Mouse (Mus musculus) midbrain, postnatal 0 days (tissue): Measurements from ENCODE around the gene Adamts17. TPM values are rescaled to one million over a fixed set of nuclear protein-coding genes. Genes with fewer than 3 reads are reported as not detected.

Source experiments
- ATAC-seq: fragments of 200-750 bp; cut with Nextera tagmentation; 2 replicates; pipeline ENCODE4 v1.8.0; 2017; ENCODE audit warnings: moderate number of reproducible peaks, mild to moderate bottlenecking, moderate TSS enrichment, moderate library complexity; ENCODE audit not compliant: low FRiP score
- DNase-seq: peaks from one replicate; pipeline ENCODE4 v3.0.0-alpha.2; 2015; ENCODE audit warnings: low spot score
- H3K27ac ChIP-seq: fragments of 300-500 bp; sonication (generic); 2 replicates; pipeline ENCODE4 v1.5.1; 2014; ENCODE audit warnings: low read depth, mild to moderate bottlenecking, low read length, mixed read lengths
- H3K27me3 ChIP-seq: fragments of 300-500 bp; sonication (generic); 2 replicates; pipeline ENCODE4 v1.6.1; 2014; ENCODE audit warnings: low read length, control low read depth, mixed read lengths; ENCODE audit not compliant: insufficient read depth
- H3K36me3 ChIP-seq: fragments of 300-500 bp; sonication (generic); 2 replicates; pipeline ENCODE4 v1.6.1; 2014; ENCODE audit warnings: low read length, control low read depth, mixed read lengths; ENCODE audit not compliant: insufficient read depth
- H3K4me1 ChIP-seq: fragments of 300-500 bp; sonication (generic); 2 replicates; pipeline ENCODE4 v1.6.1; 2014; ENCODE audit warnings: mild to moderate bottlenecking, control low read depth, antibody characterized with exemption, low read length, mixed read lengths; ENCODE audit not compliant: insufficient read depth
- H3K4me2 ChIP-seq: fragments of 300-500 bp; sonication (generic); 2 replicates; pipeline ENCODE4 v1.6.1; 2014; ENCODE audit warnings: low read depth, mild to moderate bottlenecking, low read length, mixed read lengths; ENCODE audit not compliant: poor library complexity, severe bottlenecking
- H3K4me3 ChIP-seq: fragments of 300-500 bp; sonication (generic); 2 replicates; pipeline ENCODE4 v1.5.1; 2014; ENCODE audit warnings: low read depth, mild to moderate bottlenecking, low read length, moderate library complexity
- H3K9ac ChIP-seq: fragments of 300-500 bp; sonication (generic); replicated peaks from 2 replicates; pipeline ENCODE4 v1.6.1; 2014; ENCODE audit warnings: mild to moderate bottlenecking, low read length, moderate library complexity, mixed read lengths; ENCODE audit not compliant: poor library complexity, severe bottlenecking
- H3K9me3 ChIP-seq: fragments of 300-500 bp; sonication (generic); 2 replicates; pipeline ENCODE4 v1.6.1; 2016; ENCODE audit warnings: low read length, control low read depth
- CTCF ChIP-seq: IDR thresholded peaks from 2 replicates; pipeline ENCODE4 v1.5.1; 2016; ENCODE audit warnings: antibody characterized with exemption, mild to moderate bottlenecking
- WGBS: fragments of 180-500 bp; shearing (Covaris S2); extraction: QIAGEN DNeasy Blood & Tissue Kit; methylation state at CpG from one replicate; pipeline ENCODE4 v1.1.7; 2014; 5-methylcytosine and 5-hydroxymethylcytosine counted together
- polyA plus RNA-seq: library from polyadenylated mRNA; unstranded; fragments of >200 nt; fragmentation: Nextera tagmentation; extraction: Ambion mirVana; gene quantifications from 2 replicates; pipeline ENCODE4 v1.2.1, GENCODE M21; 2015
- total RNA-seq: library from RNA; depleted of rRNA; stranded (reverse); fragments of >200 nt; gene quantifications from 2 replicates; pipeline ENCODE4 v1.2.3, GENCODE M21; 2014

Adamts17 gene
- total and polyA plus RNA-seq, 2 experiments from 2014 or later = 3.2 to 13.0 TPM

DNA sequence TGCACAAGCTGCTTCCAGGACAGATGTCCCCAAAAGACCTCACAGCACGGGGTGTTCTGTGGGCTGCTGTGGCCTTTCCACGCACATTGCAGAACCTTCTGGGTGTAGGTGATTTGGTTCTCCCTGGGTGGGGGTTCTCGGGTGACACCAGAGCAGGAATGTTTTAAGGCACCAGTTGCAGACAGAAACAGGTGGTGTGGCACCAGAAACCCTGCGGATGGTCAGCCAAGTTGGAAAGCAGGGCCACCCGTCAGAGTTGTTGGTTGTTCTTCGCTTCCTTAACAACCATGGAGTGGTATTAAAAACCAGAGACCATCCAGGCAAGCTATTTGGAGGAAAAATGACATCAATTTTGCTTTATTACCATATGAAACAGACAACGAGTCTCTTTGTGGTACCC, 62.8 kb downstream of the Adamts17 start:
- Histone ChIP-seq H3K27ac (no peak overlapping the region), H3K9me3 (no peaks in the 10 kb centered on the region), H3K27me3 (no peaks in the 10 kb centered on the region), H3K4me3 (no peak overlapping the region), H3K4me1 (no peaks in the 10 kb centered on the region), H3K9ac (no peak overlapping the region), H3K4me2 (no peak overlapping the region), H3K36me3 (no peaks in the 10 kb centered on the region)
- TF ChIP-seq CTCF = no peak
- ATAC-seq = no peak
- no peak for DNase-seq
- WGBS = 86% methylated on average over 7 of the region's 7 CpGs

GRCm38 (mm10) chr7:66903014-66903413, 63.5 kb downstream of the Adamts17 start:
- no peaks in the 10 kb centered on the region for H3K36me3 ChIP-seq
- DNase-seq = peak; percentile 45
- no peak for TF ChIP-seq CTCF
- no peaks in the 10 kb centered on the region for H3K9me3 ChIP-seq
- no peak overlapping the region for H3K27ac ChIP-seq
- H3K27me3 ChIP-seq = no peaks in the 10 kb centered on the region
- H3K4me3 ChIP-seq = no peak overlapping the region
- no peak for ATAC-seq
- no peak overlapping the region for H3K4me2 ChIP-seq
- no peak overlapping the region for H3K9ac ChIP-seq
- no peaks in the 10 kb centered on the region for H3K4me1 ChIP-seq
- 69% methylated on average over 5 of the region's 5 CpGs for WGBS

GRCm38 (mm10) chr7:66905941-66906340, 66.4 kb downstream of the Adamts17 start:
- no peak overlapping the region for H3K9ac ChIP-seq
- no peak overlapping the region for H3K4me2 ChIP-seq
- no peaks in the 10 kb centered on the region for H3K4me1 ChIP-seq
- WGBS = 76% methylated on average over 4 of the region's 4 CpGs
- H3K4me3 ChIP-seq = no peak overlapping the region
- H3K36me3 ChIP-seq = no peaks in the 10 kb centered on the region
- no peaks in the 10 kb centered on the region for H3K9me3 ChIP-seq
- no peak overlapping the region for H3K27ac ChIP-seq
- DNase-seq = no peak
- ATAC-seq = no peak
- H3K27me3 ChIP-seq = no peaks in the 10 kb centered on the region
- TF ChIP-seq CTCF = no peak

DNA sequence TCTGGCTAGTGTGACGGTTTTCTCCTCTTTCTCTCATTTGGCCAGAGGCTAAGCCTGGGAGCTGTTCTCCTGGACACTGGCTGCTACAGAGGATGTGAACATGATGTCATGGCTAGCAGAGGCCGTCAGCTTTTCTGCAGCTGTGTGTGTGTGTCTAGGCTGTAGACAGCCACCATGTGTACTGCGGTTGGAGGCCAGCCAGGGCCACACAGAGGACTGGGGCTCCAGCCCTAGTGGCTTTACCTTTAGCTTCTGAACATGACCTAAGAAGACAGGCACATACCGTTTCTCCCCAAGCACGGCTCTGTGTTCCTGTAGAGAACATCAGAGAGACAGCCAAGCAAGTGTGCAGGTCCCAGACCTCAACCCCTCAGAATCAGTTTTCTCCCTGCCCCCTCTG, 73.3 kb downstream of the Adamts17 start:
- Histone ChIP-seq H3K4me3 (no peak overlapping the region), H3K9me3 (no peaks in the 10 kb centered on the region), H3K27ac (no peak overlapping the region), H3K27me3 (no peaks in the 10 kb centered on the region), H3K36me3 (no peaks in the 10 kb centered on the region), H3K4me2 (no peak overlapping the region), H3K4me1 (no peaks in the 10 kb centered on the region), H3K9ac (no peak overlapping the region)
- ATAC-seq (0 out of 2 replicates have a peak, but pooled peaks have one; percentile 23), DNase-seq (no peak)
- WGBS = 70% methylated on average over 5 of the region's 5 CpGs
- no peak for TF ChIP-seq CTCF

GRCm38 (mm10) chr7:66923595-66923994, 84.1 kb downstream of the Adamts17 start:
- H3K27ac ChIP-seq = no peak overlapping the region
- no peaks in the 10 kb centered on the region for H3K27me3 ChIP-seq
- TF ChIP-seq CTCF = no peak
- WGBS = 92% methylated on average over 3 of the region's 3 CpGs
- H3K9me3 ChIP-seq = no peaks in the 10 kb centered on the region
- no peak for ATAC-seq
- no peaks in the 10 kb centered on the region; the same call in 1 of the 2 replicates for H3K36me3 ChIP-seq
- DNase-seq = no peak
- no peak overlapping the region for H3K4me3 ChIP-seq
- H3K9ac ChIP-seq = no peak overlapping the region
- H3K4me1 ChIP-seq = no peaks in the 10 kb centered on the region
- no peak overlapping the region for H3K4me2 ChIP-seq

GRCm38 (mm10) chr7:66924104-66924503, 84.6 kb downstream of the Adamts17 start:
- no peaks in the 10 kb centered on the region for H3K4me1 ChIP-seq
- H3K27ac ChIP-seq = no peak overlapping the region
- H3K4me2 ChIP-seq = no peak overlapping the region
- no peak overlapping the region for H3K9ac ChIP-seq
- 84% methylated on average over 1 of the region's 1 CpGs for WGBS
- no peak overlapping the region for H3K4me3 ChIP-seq
- DNase-seq (no peak), ATAC-seq (no peak)
- H3K27me3 ChIP-seq = no peaks in the 10 kb centered on the region
- H3K36me3 ChIP-seq = no peaks in the 10 kb centered on the region; the same call in 1 of the 2 replicates
- H3K9me3 ChIP-seq = no peaks in the 10 kb centered on the region
- TF ChIP-seq CTCF = no peak
